Mouse (Mus musculus): ENCODE data around the gene Kcnj9.

The Kcnj9 gene

GRCm38 (mm10) chr1:172332925-172333324, 3.8 kb upstream of the Kcnj9 start:
- DNase-seq: no peak

- no peak for DNase-seq
Observed at GRCm38 (mm10) chr1:172331422-172331947, 2.4 kb upstream of the Kcnj9 start.

- DNase-seq: no peak
Observed at GRCm38 (mm10) chr1:172329616-172330015, 498 bp upstream of the Kcnj9 start.

GRCm38 (mm10) chr1:172328461-172328860, 657 bp downstream of the Kcnj9 start:
- peak in 1 of 2 experiments; percentile 50 for DNase-seq

- DNase-seq: peak in 1 of 2 experiments; percentile 40
Observed at GRCm38 (mm10) chr1:172328041-172328440, 1.1 kb downstream of the Kcnj9 start.

GRCm38 (mm10) chr1:172327206-172328001, 1.7 kb downstream of the Kcnj9 start:
- no peak for DNase-seq

- no peak for DNase-seq
Observed at GRCm38 (mm10) chr1:172326684-172327083, 2.4 kb downstream of the Kcnj9 start.

- DNase-seq: peak; percentile 89 to 90
Observed at GRCm38 (mm10) chr1:172325680-172326535, 3.2 kb downstream of the Kcnj9 start.

- DNase-seq: peak; percentile 87 to 88
Observed at GRCm38 (mm10) chr1:172324725-172325124, 4.4 kb downstream of the Kcnj9 start.

- no peak for DNase-seq
Observed at GRCm38 (mm10) chr1:172323801-172324359, 5.2 kb downstream of the Kcnj9 start.

GRCm38 (mm10) chr1:172323298-172323697, 5.8 kb downstream of the Kcnj9 start:
- no peak for DNase-seq

GRCm38 (mm10) chr1:172322725-172323124, 6.4 kb downstream of the Kcnj9 start:
- peak in 1 of 2 experiments; percentile 27 for DNase-seq

GRCm38 (mm10) chr1:172319921-172320411, 9.2 kb downstream of the Kcnj9 start:
- DNase-seq: peak in 1 of 2 experiments; percentile 29

GRCm38 (mm10) chr1:172319346-172319745, 9.8 kb downstream of the Kcnj9 start:
- DNase-seq: peak in 1 of 2 experiments; percentile 30

GRCm38 (mm10) chr1:172318424-172319035, 10.6 kb downstream of the Kcnj9 start:
- peak; percentile 44 to 45 for DNase-seq

GRCm38 (mm10) chr1:172317946-172318345, 11.2 kb downstream of the Kcnj9 start:
- peak; percentile 55 to 58 for DNase-seq

GRCm38 (mm10) chr1:172317431-172317830, 11.7 kb downstream of the Kcnj9 start:
- peak in 1 of 2 experiments; percentile 33 for DNase-seq

GRCm38 (mm10) chr1:172314911-172315310, 14.2 kb downstream of the Kcnj9 start:
- no peak for DNase-seq

GRCm38 (mm10) chr1:172313613-172314411, 15.3 kb downstream of the Kcnj9 start:
- no peak for DNase-seq

- peak; percentile 53 to 55 for DNase-seq
Observed at GRCm38 (mm10) chr1:172312768-172313561, 16.2 kb downstream of the Kcnj9 start.
